Mouse (Mus musculus) stomach, postnatal 0 days (tissue): ENCODE data around the gene Snx9.

Source experiments
- CTCF ChIP-seq: IDR thresholded peaks from 2 replicates; pipeline ENCODE4 v1.5.1; 2016; ENCODE audit warnings: antibody characterized with exemption, low read depth, mild to moderate bottlenecking, moderate library complexity
- EP300 ChIP-seq: optimal IDR thresholded peaks from 2 replicates; pipeline ENCODE3; 2016; ENCODE audit warnings: antibody characterized with exemption

GRCm38 (mm10) chr17:5795369-5795768 lies 45.8 kb upstream of the Snx9 start:
- TF ChIP-seq CTCF = no peak
- TF ChIP-seq EP300 = no peak
